Mouse (Mus musculus) bone marrow macrophage, adult 2 months (primary cell): ENCODE data around the gene Rnpep.

Source experiments
- CTCF ChIP-seq: IDR thresholded peaks from 2 replicates; pipeline ENCODE4 v1.5.1; 2012; ENCODE audit warnings: low read depth, mild to moderate bottlenecking, low read length, moderate library complexity
- POLR2A ChIP-seq: IDR thresholded peaks from 2 replicates; pipeline ENCODE4 v1.6.1; 2012; ENCODE audit warnings: mild to moderate bottlenecking, low read depth, low read length, borderline replicate concordance

DNA sequence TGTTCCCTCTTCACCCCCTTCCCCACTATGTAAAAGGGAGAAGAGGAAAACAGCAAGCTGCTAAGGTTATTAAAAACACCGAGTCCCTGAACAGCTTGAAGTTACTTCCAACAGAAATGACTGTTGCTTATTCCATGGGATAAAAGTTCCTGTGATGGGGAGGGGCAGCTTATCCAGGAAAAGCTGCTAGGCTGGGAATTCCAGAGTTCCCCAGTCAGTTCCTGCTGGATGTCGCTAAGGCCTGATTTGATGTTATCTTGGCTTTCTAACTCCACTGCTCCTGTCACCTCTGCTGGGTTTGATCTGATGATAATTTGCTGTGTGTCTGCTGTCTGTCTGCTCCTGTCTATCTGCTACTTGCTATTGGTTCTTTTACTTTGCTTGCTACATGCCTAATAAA lies 2.4 kb upstream of the Rnpep start:
- TF ChIP-seq CTCF (no peak), POLR2A (no peak)
